Mouse (Mus musculus): ENCODE measurements at regions not wholly inside any gene's neighbourhood (a gene's known extent, or its start where the extent isn't known, plus 50 kb on each side); places are given as distances from the start of the nearest gene placed in this dataset.

DNA sequence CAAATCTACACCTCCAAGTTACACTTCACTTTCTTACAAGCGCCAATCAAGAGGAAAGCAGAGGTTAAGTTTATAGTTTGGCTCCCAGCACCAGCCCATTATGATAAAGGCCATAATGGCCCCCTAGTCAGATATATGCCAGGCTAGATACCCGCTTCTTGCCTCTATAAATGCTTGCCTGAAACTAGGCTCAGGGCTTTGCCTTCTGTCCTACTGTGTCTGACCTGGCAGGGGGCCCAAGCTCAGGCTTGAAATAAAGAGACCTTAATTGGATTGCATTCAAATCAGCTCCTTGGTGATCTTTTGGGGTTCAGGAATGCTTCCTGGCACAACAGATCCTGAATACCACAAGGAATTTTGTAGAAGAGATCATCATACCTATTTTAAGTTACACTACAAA lies 66.8 kb upstream of the Tspan8 start:
- Histone ChIP-seq H3K4me1 (no peaks in the 10 kb centered on the region), H3K4me2 (no peak overlapping the region), H3K4me3 (no peak overlapping the region), H3K9me3 (replicated peaks) (no peaks in the 10 kb centered on the region), H3K36me3 (no peaks in the 10 kb centered on the region), H3K27ac (no peak overlapping the region), H3K9ac (no peak overlapping the region), H3K27me3 (replicated peaks) (no peaks in the 10 kb centered on the region)
- no peak for ATAC-seq
- 67% methylated on average over 2 of the region's 2 CpGs for WGBS (ENCODE audit: insufficient replicate concordance)

DNA sequence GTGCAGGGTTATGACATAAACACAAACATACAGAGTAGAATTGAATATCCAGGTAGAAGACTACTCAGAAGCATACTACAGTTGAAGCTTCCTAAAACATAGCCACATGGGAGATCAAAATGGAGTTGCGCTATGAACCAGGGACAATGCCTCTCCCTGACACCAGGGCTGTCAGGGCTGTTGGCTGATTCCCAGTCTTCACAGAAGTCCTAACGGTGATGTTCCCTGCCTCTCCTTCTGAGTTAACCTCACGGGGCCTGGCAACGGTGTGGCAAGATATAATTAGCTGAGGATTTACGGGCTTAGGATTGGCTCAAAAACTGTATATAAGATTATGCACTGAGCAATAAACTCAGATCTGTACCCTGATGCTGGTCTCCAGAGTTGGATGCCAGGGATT lies 66.4 kb upstream of the Tspan8 start:
- no peak overlapping the region for H3K4me3 ChIP-seq
- 84% methylated on average over 5 of the region's 5 CpGs for WGBS (ENCODE audit: insufficient replicate concordance)
- no peaks in the 10 kb centered on the region for H3K4me1 ChIP-seq
- no peaks in the 10 kb centered on the region for H3K27me3 ChIP-seq (replicated peaks)
- no peaks in the 10 kb centered on the region for H3K9me3 ChIP-seq (replicated peaks)
- no peaks in the 10 kb centered on the region for H3K36me3 ChIP-seq
- H3K4me2 ChIP-seq, result no peak overlapping the region
- H3K9ac ChIP-seq, result no peak overlapping the region
- no peak overlapping the region for H3K27ac ChIP-seq
- no peak for ATAC-seq

DNA sequence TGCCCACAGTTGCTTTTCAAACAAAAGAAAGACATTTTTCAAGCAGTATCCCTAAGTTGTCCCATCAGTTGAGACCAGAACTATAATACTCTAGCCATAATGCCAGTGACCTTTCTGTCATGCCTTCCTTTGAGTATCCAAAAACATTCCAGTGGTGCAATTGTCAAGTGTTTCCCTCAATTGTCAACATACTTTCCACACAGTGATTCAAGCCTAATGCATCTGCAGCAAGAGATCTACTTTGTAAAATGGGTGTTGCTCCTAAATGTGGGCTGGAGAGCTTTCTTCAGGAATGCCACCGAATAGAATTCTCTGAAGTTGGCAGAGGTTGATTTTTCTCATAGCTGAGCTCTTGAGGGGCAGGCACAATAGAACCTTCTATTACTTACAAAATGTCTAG lies 58.0 kb upstream of the Tspan8 start:
- no peaks in the 10 kb centered on the region for H3K4me1 ChIP-seq
- no peak overlapping the region for H3K9ac ChIP-seq
- H3K27ac ChIP-seq, result no peak overlapping the region
- H3K27me3 ChIP-seq (replicated peaks), result no peaks in the 10 kb centered on the region
- H3K9me3 ChIP-seq (replicated peaks), result no peaks in the 10 kb centered on the region
- H3K4me3 ChIP-seq, result no peak overlapping the region
- ATAC-seq, result no peak
- no peak overlapping the region for H3K4me2 ChIP-seq
- no peaks in the 10 kb centered on the region for H3K36me3 ChIP-seq
- 41% methylated on average over 1 of the region's 1 CpGs for WGBS (ENCODE audit: insufficient replicate concordance)
